Mouse (Mus musculus): Measurements from ENCODE around the gene Dnmbp. TPM values are rescaled to one million over a fixed set of nuclear protein-coding genes. Genes with fewer than 3 reads are reported as not detected.

Gene Dnmbp
- polyA plus RNA-seq, 1 experiment from 2014 or later = 16.4 TPM

DNA sequence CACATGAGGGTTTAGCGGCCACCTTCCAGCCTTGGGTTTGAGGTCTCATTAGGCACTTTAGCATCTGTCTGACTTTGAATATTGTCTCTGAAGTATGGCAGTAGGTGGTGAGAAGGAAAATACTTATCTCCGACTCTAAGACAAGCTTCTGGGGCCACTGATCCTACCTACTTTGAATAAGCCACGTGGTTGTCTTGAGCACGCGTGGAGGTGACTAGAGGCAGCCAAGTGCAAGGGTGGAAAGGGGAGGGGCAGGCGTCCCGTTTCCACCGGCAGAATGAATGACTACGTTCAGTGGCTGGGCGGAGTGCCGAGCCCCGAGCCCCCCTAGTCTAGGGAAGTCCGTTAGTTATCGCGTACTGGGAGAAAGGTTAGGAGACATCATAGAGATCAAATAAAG lies 92.9 kb downstream of the Dnmbp start:
- no peaks in the 10 kb centered on the region for H3K9me3 ChIP-seq
- no peak overlapping the region for H3K4me3 ChIP-seq
- H3K4me1 ChIP-seq (replicated peaks) = no peaks in the 10 kb centered on the region
- no peak for DNase-seq (ENCODE audit: low spot score)
- 93% methylated on average over 15 of the region's 15 CpGs for WGBS
- no peaks in the 10 kb centered on the region for H3K27me3 ChIP-seq (ENCODE audit: insufficient read depth, poor library complexity, severe bottlenecking)
- no peak overlapping the region for H3K27ac ChIP-seq
- peaks cover 81% of the 10 kb centered on the region for H3K36me3 ChIP-seq

- Histone ChIP-seq H3K4me1 (replicated peaks) (no peaks in the 10 kb centered on the region), H3K27ac (peak overlapping the region; percentile 18; the same call in 1 of the 2 replicates), H3K36me3 (peaks cover 64% of the 10 kb centered on the region), H3K27me3 (ENCODE audit: insufficient read depth, poor library complexity, severe bottlenecking) (no peaks in the 10 kb centered on the region), H3K4me3 (no peak overlapping the region), H3K9me3 (no peaks in the 10 kb centered on the region)
- 52% methylated on average over 7 of the region's 7 CpGs for WGBS
- DNase-seq (ENCODE audit: low spot score) = no peak
These were observed 94.6 kb downstream of the Dnmbp start for GRCm38 (mm10) chr19:43845331-43845908.

DNA sequence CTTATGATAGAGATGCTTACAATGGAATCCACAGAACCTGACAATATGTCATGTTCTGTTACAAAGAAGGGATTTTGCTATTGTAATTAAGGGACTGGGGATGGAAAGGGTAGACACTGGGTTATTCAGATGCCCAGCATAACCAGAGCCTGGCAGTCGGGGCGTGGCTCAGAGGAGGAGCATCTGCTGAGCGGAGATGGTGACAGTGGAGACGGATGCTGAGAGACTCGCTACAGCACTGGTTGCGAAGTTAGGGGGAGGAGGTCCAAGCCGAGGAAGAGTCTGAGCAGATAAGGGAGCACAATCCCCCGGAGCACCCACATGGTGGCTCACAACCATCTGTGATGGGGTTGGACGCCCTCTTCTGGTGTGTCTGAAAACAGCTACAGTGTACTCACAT lies 96.8 kb downstream of the Dnmbp start:
- DNase-seq (ENCODE audit: low spot score) = no peak
- 85% methylated on average over 9 of the region's 9 CpGs for WGBS
- H3K4me3 ChIP-seq = no peak overlapping the region
- peaks cover 42% of the 10 kb centered on the region for H3K36me3 ChIP-seq
- H3K27ac ChIP-seq = no peak overlapping the region
- H3K27me3 ChIP-seq (ENCODE audit: insufficient read depth, poor library complexity, severe bottlenecking) = no peaks in the 10 kb centered on the region
- H3K4me1 ChIP-seq (replicated peaks) = no peaks in the 10 kb centered on the region
- H3K9me3 ChIP-seq = no peaks in the 10 kb centered on the region

- DNase-seq (ENCODE audit: low spot score) = peak; percentile 68
- H3K9me3 ChIP-seq = no peaks in the 10 kb centered on the region
These were observed 107.4 kb downstream of the Dnmbp start for GRCm38 (mm10) chr19:43832425-43833069.

GRCm38 (mm10) chr19:43826855-43827254 lies 113.1 kb downstream of the Dnmbp start:
- no peak for DNase-seq (ENCODE audit: low spot score)
- Histone ChIP-seq H3K4me1 (replicated peaks) (no peaks in the 10 kb centered on the region), H3K27me3 (ENCODE audit: insufficient read depth, poor library complexity, severe bottlenecking) (no peaks in the 10 kb centered on the region; the same call in 1 of the 2 replicates), H3K27ac (no peak overlapping the region), H3K4me3 (no peak overlapping the region), H3K9me3 (no peaks in the 10 kb centered on the region), H3K36me3 (no peaks in the 10 kb centered on the region)
- WGBS = 84% methylated on average over 8 of the region's 8 CpGs

More at GRCm38 (mm10) chr19:43832425-43833069, 107.4 kb downstream of the Dnmbp start:
- no peaks in the 10 kb centered on the region; the same call in 1 of the 2 replicates for H3K27me3 ChIP-seq (ENCODE audit: insufficient read depth, poor library complexity, severe bottlenecking)
- H3K4me1 ChIP-seq (replicated peaks) = no peaks in the 10 kb centered on the region
- H3K4me3 ChIP-seq = no peak overlapping the region
- H3K36me3 ChIP-seq = no peaks in the 10 kb centered on the region
- H3K27ac ChIP-seq = no peak overlapping the region
- WGBS = 34% methylated on average over 21 of the region's 21 CpGs

GRCm38 (mm10) chr19:43815661-43816414 lies 124.2 kb downstream of the Dnmbp start:
- Histone ChIP-seq H3K27me3 (ENCODE audit: insufficient read depth, poor library complexity, severe bottlenecking) (no peaks in the 10 kb centered on the region), H3K4me1 (replicated peaks) (no peaks in the 10 kb centered on the region), H3K9me3 (no peaks in the 10 kb centered on the region), H3K36me3 (no peaks in the 10 kb centered on the region), H3K4me3 (no peak overlapping the region), H3K27ac (no peak overlapping the region)
- DNase-seq (ENCODE audit: low spot score) = no peak
- WGBS = 82% methylated on average over 14 of the region's 14 CpGs

- Histone ChIP-seq H3K27me3 (ENCODE audit: insufficient read depth, poor library complexity, severe bottlenecking) (no peaks in the 10 kb centered on the region), H3K9me3 (no peaks in the 10 kb centered on the region), H3K36me3 (no peaks in the 10 kb centered on the region), H3K27ac (no peak overlapping the region), H3K4me1 (replicated peaks) (0 out of 2 replicates have a peak, but pooled peaks cover 3% of the 10 kb centered on the region), H3K4me3 (no peak overlapping the region)
- DNase-seq (ENCODE audit: low spot score) = no peak
- WGBS = 88% methylated on average over 10 of the region's 10 CpGs
These were observed 126.7 kb downstream of the Dnmbp start for GRCm38 (mm10) chr19:43813315-43813714.

- no peak for DNase-seq (ENCODE audit: low spot score)
These were observed 128.6 kb downstream of the Dnmbp start for GRCm38 (mm10) chr19:43811419-43811818.

GRCm38 (mm10) chr19:43809331-43809730 lies 130.7 kb downstream of the Dnmbp start:
- Histone ChIP-seq H3K36me3 (no peaks in the 10 kb centered on the region), H3K27me3 (ENCODE audit: insufficient read depth, poor library complexity, severe bottlenecking) (no peaks in the 10 kb centered on the region), H3K4me3 (no peak overlapping the region), H3K4me1 (replicated peaks) (0 out of 2 replicates have a peak, but pooled peaks cover 3% of the 10 kb centered on the region), H3K9me3 (no peaks in the 10 kb centered on the region), H3K27ac (no peak overlapping the region)
- no peak for DNase-seq (ENCODE audit: low spot score)
- WGBS = 45% methylated on average over 4 of the region's 4 CpGs

More at GRCm38 (mm10) chr19:43811419-43811818, 128.6 kb downstream of the Dnmbp start:
- Histone ChIP-seq H3K4me1 (replicated peaks) (0 out of 2 replicates have a peak, but pooled peaks cover 3% of the 10 kb centered on the region), H3K27me3 (ENCODE audit: insufficient read depth, poor library complexity, severe bottlenecking) (no peaks in the 10 kb centered on the region), H3K36me3 (no peaks in the 10 kb centered on the region), H3K9me3 (no peaks in the 10 kb centered on the region), H3K4me3 (no peak overlapping the region), H3K27ac (no peak overlapping the region)
- 96% methylated on average over 4 of the region's 4 CpGs for WGBS

- Histone ChIP-seq H3K36me3 (no peaks in the 10 kb centered on the region), H3K27ac (no peak overlapping the region), H3K9me3 (no peaks in the 10 kb centered on the region), H3K4me1 (replicated peaks) (no peaks in the 10 kb centered on the region), H3K27me3 (ENCODE audit: insufficient read depth, poor library complexity, severe bottlenecking) (no peaks in the 10 kb centered on the region; the same call in 1 of the 2 replicates), H3K4me3 (no peak overlapping the region)
- 86% methylated on average over 10 of the region's 10 CpGs for WGBS
- DNase-seq (ENCODE audit: low spot score) = no peak
These were observed 136.1 kb downstream of the Dnmbp start for GRCm38 (mm10) chr19:43803866-43804265.

DNA sequence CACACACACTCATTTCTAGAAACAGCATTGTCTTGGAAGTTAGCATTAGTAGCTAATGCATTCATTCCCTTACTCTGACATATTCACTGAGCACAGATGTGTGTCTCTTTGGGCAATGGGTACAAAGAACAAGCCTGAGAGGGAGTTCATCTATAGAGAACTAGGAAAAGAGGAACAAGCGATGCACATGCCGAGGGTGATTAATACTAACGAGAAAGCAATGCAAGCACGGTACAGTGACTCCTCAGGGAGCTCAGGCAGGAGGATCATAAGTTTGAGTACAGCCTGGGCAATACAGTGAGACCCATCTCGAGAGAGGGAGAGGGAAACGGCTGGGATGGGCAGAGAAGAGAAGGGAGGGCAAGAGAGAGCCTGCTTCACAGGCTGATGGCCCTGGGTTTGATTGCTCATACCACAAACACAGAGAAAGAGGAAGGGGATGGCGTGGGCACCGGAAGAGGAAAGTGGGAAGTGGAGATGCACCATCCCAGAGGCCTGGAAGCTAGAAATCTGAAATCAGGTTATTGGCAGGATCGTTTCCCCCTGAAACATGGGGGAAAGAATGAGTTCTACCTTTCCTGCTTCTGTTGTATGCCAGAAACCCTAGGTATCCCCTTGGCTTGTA lies 138.5 kb downstream of the Dnmbp start:
- no peaks in the 10 kb centered on the region for H3K4me1 ChIP-seq (replicated peaks)
- WGBS = 86% methylated on average over 9 of the region's 9 CpGs
- H3K27me3 ChIP-seq (ENCODE audit: insufficient read depth, poor library complexity, severe bottlenecking) = no peaks in the 10 kb centered on the region; the same call in 1 of the 2 replicates
- H3K36me3 ChIP-seq = no peaks in the 10 kb centered on the region
- H3K27ac ChIP-seq = no peak overlapping the region
- H3K9me3 ChIP-seq = no peaks in the 10 kb centered on the region
- no peak overlapping the region for H3K4me3 ChIP-seq
- DNase-seq (ENCODE audit: low spot score) = no peak

- Histone ChIP-seq H3K27me3 (ENCODE audit: insufficient read depth, poor library complexity, severe bottlenecking) (no peaks in the 10 kb centered on the region; the same call in 1 of the 2 replicates), H3K27ac (no peak overlapping the region), H3K9me3 (no peaks in the 10 kb centered on the region), H3K4me3 (no peak overlapping the region), H3K36me3 (no peaks in the 10 kb centered on the region), H3K4me1 (replicated peaks) (no peaks in the 10 kb centered on the region)
- WGBS = 77% methylated on average over 5 of the region's 5 CpGs
- DNase-seq (ENCODE audit: low spot score) = no peak
These were observed 142.8 kb downstream of the Dnmbp start for GRCm38 (mm10) chr19:43797216-43797615.
